Mouse (Mus musculus): ENCODE measurements at regions not wholly inside any gene's neighbourhood (a gene's known extent, or its start where the extent isn't known, plus 50 kb on each side); places are given as distances from the start of the nearest gene placed in this dataset.

GRCm38 (mm10) chr5:119615681-119616080 is 54.8 kb upstream of the Tbx3 start:
- no peak for DNase-seq (ENCODE audit: low spot score)

- no peak for DNase-seq (ENCODE audit: low spot score)
Measured at GRCm38 (mm10) chr5:119617856-119618255, 52.6 kb upstream of the Tbx3 start.

- no peak for DNase-seq (ENCODE audit: low spot score)
Measured at GRCm38 (mm10) chr5:119619906-119620305, 50.6 kb upstream of the Tbx3 start.
